Mouse (Mus musculus) ES-CJ7 (cell line): ENCODE measurements at regions not wholly inside any gene's neighbourhood (a gene's known extent, or its start where the extent isn't known, plus 50 kb on each side); places are given as distances from the start of the nearest gene placed in this dataset.

Experiments used
- DNase-seq: peaks from one replicate; pipeline ENCODE4 v3.0.0; 2011; ENCODE audit warnings: low read depth, low spot score

DNA sequence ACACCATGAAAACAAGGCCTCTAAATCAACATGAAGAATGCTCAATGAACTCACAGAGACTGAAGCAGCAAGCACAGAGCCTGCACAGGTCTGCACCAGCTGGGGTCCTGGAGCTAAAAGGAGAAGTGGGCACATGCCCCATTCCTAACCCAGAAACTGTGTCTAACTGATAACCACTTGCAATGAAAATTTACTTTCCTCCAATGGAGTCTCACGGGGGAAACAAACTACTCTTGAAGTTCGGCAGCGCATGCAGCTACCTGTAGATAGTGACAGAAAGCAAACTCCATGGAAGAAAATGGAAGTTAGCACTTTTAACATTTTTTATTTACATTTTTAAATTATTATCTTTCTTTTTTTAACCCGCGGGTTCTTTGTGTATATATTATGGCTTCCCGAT is 76.8 kb upstream of the Akap6 start:
- DNase-seq, result no peak

DNA sequence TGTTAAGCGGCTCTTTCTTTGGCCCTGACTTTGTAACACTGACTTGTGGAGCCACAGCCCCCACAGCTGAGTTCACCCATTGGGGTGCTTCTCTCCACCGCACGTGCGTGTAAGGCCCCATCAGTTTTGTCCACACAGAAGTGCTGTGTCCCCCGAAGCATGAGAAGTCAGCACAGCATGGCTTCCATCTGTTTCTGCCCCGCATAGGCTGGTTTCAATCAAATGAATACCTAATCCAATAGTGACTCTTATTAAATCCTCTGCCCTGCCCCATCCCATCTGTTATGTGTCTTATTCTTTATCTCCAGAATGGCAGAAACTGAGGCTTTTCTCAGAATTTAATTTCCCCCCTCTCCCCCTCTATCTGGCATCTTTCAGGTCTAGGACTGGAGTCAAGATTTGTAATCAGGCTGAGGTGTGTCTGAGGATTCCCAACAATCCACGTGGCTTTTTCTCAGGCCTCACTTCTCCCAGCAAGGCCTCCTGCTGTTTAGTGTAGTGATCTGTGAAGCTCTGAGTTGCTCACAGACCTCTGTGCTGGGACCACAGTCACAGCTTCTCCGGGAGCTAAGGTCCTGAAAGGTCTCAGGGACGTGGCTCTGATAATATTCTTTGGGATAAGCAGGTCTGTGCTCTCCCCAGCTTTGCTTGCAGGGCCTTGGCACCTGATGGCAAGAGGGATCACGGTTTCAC is 75.6 kb upstream of the Akap6 start:
- peak; percentile 26 for DNase-seq

DNA sequence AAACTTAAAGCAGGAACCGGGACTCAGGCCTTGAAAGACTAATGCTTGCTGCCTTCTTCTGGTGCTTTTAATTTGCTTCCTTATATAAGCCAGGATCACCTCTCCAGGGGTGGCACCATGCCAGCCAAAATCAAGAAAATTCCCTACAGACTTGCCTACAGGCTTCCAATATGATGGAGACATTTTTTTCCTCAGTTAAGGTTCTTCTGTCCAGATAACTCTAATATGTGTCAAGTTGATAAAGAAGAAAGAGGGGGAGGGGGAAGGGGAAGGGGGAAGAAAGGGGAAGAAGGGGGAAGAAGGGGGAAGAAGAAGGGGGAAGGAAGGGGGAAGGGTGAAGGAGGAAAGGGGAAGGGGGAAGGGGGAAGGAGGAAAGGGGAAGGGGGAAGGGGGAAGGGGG is 74.3 kb upstream of the Akap6 start:
- DNase-seq, result no peak

DNA sequence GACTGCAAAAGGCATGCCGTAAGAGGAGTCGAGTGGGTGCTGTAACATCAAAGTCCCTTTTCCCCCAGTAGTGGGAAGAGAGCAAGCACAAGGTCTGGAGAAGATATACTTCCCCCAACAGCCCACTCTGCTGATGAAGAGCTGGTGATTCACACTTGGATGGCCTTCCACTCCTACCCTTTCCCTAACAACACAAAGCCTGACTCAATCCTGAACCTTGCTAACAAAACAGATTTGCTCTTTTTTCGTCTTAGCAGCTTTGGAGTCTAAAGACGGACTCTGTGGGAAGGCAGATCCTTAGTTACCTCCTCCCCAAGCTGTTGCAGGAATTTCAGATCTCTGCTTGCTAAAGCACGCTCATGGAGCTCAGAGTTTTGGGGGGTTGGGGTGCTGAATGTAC is 70.4 kb upstream of the Akap6 start:
- DNase-seq, result no peak

DNA sequence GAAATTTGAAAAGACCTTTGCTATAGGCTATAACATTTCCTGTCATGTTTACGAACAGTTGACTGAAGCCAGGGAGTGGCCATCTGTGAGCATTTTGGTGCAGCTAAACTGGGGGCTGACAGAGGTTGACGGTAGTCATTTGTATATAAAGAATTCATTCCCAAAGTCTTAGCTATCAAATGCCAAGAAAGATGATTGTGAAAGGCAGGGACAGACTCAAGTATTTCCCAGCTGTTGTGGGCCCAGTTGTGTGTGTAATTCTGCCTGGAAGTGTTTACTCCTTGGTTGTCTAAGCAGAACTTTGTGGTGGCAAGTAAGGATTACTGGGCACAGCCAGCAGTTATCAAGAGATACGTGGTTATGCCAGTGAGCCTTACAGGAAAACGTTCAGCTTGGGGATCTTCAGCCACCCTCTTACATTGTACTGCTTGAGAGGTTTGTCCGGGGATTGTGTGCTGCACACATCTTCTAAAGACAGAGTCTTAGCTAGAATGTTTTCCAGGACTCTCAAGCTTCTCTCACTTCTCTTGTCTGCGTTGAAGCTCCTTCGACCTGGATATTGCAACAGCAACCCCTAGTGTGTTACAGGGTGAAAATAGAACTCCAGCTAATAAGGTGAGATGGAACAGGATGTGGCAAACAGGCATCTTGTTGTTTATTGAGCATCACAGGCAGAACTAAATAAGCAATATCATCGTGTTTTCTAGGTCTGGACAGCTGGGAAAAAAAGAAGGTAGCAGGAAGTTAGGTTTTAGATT is 63.9 kb upstream of the Akap6 start:
- DNase-seq, result no peak

DNA sequence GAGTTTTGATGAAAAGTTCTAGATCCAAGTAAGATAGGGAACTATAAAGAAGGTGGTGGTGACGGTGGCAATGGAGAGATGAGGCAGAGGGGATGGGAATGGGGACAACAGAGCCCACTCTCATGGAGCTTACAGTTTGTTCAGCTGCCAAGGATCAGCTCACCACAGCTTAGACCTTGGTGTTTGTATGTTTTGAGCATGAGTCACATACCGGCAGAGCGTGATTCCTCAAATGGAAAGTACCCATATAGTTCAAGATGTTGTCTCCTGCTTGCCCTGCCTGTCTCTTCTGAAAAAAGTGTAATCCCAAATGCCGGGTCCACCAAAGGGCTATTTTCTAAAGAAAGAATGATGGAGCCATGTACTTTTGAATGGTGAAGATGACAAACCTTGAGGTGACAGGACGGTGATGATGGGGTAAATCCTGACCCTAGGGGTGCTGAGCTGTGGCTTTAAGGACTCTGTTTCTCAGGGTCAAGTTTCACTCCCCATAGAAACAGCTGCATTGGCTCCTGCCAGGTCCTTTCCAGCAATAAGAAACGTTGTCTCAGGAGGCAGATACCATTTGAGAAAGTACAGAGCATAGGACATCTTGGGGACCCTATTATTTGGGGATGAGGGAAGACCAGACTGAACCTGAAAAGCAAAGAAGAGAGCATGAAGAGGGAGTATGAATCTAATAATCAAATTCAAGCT is 62.8 kb upstream of the Akap6 start:
- DNase-seq, result no peak

DNA sequence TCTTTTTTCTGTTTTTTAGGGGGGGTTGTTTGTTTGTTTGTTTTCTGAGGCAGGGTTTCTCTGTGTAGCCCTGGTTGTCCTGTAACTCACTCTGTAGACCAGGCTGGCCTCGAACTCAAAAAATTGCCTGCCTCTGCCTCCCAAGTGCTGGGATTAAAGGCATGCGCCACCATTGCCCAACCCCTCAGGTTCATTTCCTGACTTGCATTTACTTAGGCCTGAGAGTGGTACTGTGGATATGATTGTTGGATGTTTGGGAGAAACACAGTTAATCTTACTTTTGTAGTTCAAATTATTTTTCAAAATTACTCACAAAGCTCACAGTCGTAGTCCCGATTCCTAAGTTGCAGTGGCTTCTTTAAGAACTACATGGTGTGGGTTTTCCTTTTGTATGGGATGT is 62.3 kb upstream of the Akap6 start:
- no peak for DNase-seq

DNA sequence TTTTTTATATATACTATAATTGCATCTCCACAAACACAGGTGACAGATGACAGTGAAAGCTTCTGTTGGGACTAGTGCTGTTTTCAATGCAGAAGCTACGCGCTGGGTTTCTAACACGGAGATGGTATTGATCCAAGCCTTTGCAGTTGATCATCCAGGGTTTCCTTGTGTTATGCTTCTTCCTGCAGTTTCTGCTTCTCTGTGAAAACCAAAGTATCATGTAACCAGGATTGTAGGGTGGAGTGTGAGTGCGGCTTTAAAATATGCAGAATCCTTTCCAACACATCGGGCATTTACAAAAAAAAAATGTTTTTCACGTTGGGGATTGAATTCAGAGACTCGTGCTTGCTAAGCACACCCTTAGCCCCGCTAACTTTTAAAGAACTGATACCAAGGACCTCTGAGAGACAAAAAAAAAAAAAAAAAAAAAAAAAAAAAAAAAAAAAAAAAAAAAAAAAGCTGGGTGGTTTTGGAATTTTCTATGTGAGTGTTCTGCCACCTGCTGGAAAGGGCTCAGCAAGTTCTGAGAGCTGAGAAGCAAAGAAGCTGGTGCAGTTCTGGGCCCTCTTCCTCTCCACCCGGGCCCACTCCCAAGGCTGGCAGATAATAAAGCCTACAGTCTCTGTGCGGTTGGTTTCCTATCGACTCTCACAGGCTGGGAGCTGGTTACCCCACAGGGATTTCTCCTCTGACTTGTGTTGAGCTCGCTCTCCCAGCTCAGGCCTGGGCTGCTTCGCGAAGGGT is 61.5 kb upstream of the Akap6 start:
- DNase-seq, result peak; percentile 67

DNA sequence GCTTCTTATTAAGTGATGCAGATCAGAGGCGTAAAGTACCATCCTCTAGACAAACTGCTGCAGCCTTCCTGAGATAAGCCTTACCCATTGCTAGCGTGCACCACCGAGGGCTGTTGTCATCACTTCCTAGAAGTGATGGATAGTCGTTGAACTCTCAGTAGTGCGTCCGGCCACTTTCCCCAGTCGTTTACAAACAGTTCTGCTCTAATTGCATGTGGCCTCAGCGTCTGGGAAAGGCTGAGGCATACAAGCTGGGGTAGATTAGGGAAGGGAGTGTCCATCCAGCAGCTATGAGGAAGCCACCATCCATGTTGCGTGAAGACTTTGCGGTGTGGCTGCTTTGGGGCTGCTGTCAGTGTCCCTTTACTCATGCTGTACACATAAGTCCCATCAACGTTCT is 60.7 kb upstream of the Akap6 start:
- no peak for DNase-seq

DNA sequence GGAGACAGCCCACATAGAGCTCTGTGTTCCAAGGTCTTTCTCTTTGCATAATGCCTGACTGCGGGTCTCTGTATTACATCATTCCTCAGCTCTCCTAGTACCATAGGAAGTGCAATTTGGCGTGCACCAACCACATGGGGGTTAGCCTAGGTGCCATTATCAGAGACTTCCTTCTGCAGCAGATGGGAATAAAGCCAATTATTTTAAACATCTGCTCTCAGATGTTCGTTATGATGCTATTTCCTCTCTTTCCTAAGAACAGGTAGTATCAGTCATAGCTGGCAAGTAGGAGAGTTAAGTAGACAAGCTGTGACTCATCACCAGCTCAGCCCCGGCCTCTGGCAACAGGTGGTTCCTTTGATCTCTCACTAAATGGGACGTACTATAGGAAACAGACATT is 55.1 kb upstream of the Akap6 start:
- DNase-seq, result no peak
